Mouse (Mus musculus): ENCODE measurements at regions not wholly inside any gene's neighbourhood (a gene's known extent, or its start where the extent isn't known, plus 50 kb on each side); places are given as distances from the start of the nearest gene placed in this dataset.
"Not testable (repeated sequence)": the region's sequence is repeated elsewhere in the genome, so short reads cannot be mapped to it uniquely, and the experiment has no call there.

GRCm38 (mm10) chr11:121894801-121895200 is 64.8 kb downstream of the Ptchd3 start:
- ATAC-seq (ENCODE audit: low read depth) (no peak), DNase-seq (no peak)
- WGBS (ENCODE audit: insufficient replicate concordance), result 79% methylated on average over 4 of the region's 4 CpGs
- Histone ChIP-seq H3K9ac (no peak overlapping the region), H3K27ac (no peak overlapping the region), H3K4me3 (replicated peaks) (no peak overlapping the region), H3K4me1 (replicated peaks) (no peaks in the 10 kb centered on the region), H3K36me3 (no peaks in the 10 kb centered on the region), H3K9me3 (replicated peaks) (no peaks in the 10 kb centered on the region), H3K27me3 (no peaks in the 10 kb centered on the region), H3K4me2 (no peak overlapping the region)

GRCm38 (mm10) chr11:121904393-121904792 is 74.3 kb downstream of the Ptchd3 start:
- not testable (repeated sequence) for H3K9me3 ChIP-seq (replicated peaks); H3K9ac ChIP-seq; ATAC-seq (ENCODE audit: low read depth); H3K36me3 ChIP-seq; H3K27me3 ChIP-seq; H3K4me3 ChIP-seq (replicated peaks); H3K4me2 ChIP-seq; H3K4me1 ChIP-seq (replicated peaks); DNase-seq; H3K27ac ChIP-seq
- 60% methylated on average over 6 of the region's 6 CpGs for WGBS (ENCODE audit: insufficient replicate concordance)

- not testable (repeated sequence) for H3K36me3 ChIP-seq; ATAC-seq (ENCODE audit: low read depth); H3K4me1 ChIP-seq (replicated peaks); H3K9ac ChIP-seq; H3K27ac ChIP-seq; DNase-seq; H3K9me3 ChIP-seq (replicated peaks); H3K27me3 ChIP-seq
- peak overlapping the region; percentile 41 for H3K4me2 ChIP-seq
- H3K4me3 ChIP-seq (replicated peaks), result peak overlapping the region; percentile 14; the same call in 1 of the 2 replicates
- 71% methylated on average over 10 of the region's 10 CpGs for WGBS (ENCODE audit: insufficient replicate concordance)
Observed at GRCm38 (mm10) chr11:121924631-121925030, 94.6 kb downstream of the Ptchd3 start.

- H3K4me1 ChIP-seq (replicated peaks); H3K27ac ChIP-seq; H3K27me3 ChIP-seq; DNase-seq; H3K9ac ChIP-seq; H3K9me3 ChIP-seq (replicated peaks); ATAC-seq (ENCODE audit: low read depth); H3K36me3 ChIP-seq: not testable (repeated sequence)
- Histone ChIP-seq H3K4me2 (peak overlapping the region; percentile 41), H3K4me3 (replicated peaks) (peak overlapping the region; percentile 14; the same call in 1 of the 2 replicates)
- WGBS (ENCODE audit: insufficient replicate concordance), result 41% methylated on average over 16 of the region's 16 CpGs
Observed at GRCm38 (mm10) chr11:121925043-121925442, 95.0 kb downstream of the Ptchd3 start.

GRCm38 (mm10) chr11:121951726-121952125 is 121.7 kb downstream of the Ptchd3 start:
- not testable (repeated sequence) for H3K27ac ChIP-seq

GRCm38 (mm10) chr11:121956367-121957235 is 126.6 kb downstream of the Ptchd3 start:
- H3K9me3 ChIP-seq (replicated peaks); H3K27me3 ChIP-seq; H3K36me3 ChIP-seq; H3K4me1 ChIP-seq (replicated peaks); H3K27ac ChIP-seq: not testable (repeated sequence)
- Histone ChIP-seq H3K4me2 (peak overlapping the region; percentile 75), H3K4me3 (replicated peaks) (peak overlapping the region; percentile 68), H3K9ac (peak overlapping the region; percentile 77)
- WGBS (ENCODE audit: insufficient replicate concordance), result 18% methylated on average over 20 of the region's 20 CpGs
- peak; percentile 82 for ATAC-seq (ENCODE audit: low read depth)
- DNase-seq, result peak; percentile 5

More at GRCm38 (mm10) chr11:121951726-121952125, 121.7 kb downstream of the Ptchd3 start:
- H3K4me3 ChIP-seq (replicated peaks); H3K36me3 ChIP-seq; ATAC-seq (ENCODE audit: low read depth); H3K4me2 ChIP-seq; H3K27me3 ChIP-seq; H3K9ac ChIP-seq; DNase-seq; H3K4me1 ChIP-seq (replicated peaks); H3K9me3 ChIP-seq (replicated peaks): not testable (repeated sequence)
- 63% methylated on average over 6 of the region's 6 CpGs for WGBS (ENCODE audit: insufficient replicate concordance)

- WGBS (ENCODE audit: insufficient replicate concordance), result 62% methylated on average over 5 of the region's 5 CpGs
- not testable (repeated sequence) for H3K9ac ChIP-seq; H3K27me3 ChIP-seq; H3K4me3 ChIP-seq (replicated peaks); H3K36me3 ChIP-seq; DNase-seq; H3K4me1 ChIP-seq (replicated peaks); ATAC-seq (ENCODE audit: low read depth); H3K9me3 ChIP-seq (replicated peaks); H3K4me2 ChIP-seq; H3K27ac ChIP-seq
Observed at GRCm38 (mm10) chr11:121958735-121959134, 128.7 kb downstream of the Ptchd3 start.

- not testable (repeated sequence) for DNase-seq; H3K9ac ChIP-seq; H3K27ac ChIP-seq; H3K27me3 ChIP-seq; H3K9me3 ChIP-seq (replicated peaks); H3K4me3 ChIP-seq (replicated peaks); H3K4me1 ChIP-seq (replicated peaks); H3K36me3 ChIP-seq; H3K4me2 ChIP-seq; ATAC-seq (ENCODE audit: low read depth)
Observed at GRCm38 (mm10) chr11:121964111-121964510, 134.1 kb downstream of the Ptchd3 start.

GRCm38 (mm10) chr11:121965911-121966310 is 135.9 kb downstream of the Ptchd3 start:
- ATAC-seq (ENCODE audit: low read depth); DNase-seq; H3K4me1 ChIP-seq (replicated peaks); H3K36me3 ChIP-seq; H3K27me3 ChIP-seq; H3K4me2 ChIP-seq; H3K4me3 ChIP-seq (replicated peaks); H3K9ac ChIP-seq; H3K27ac ChIP-seq; H3K9me3 ChIP-seq (replicated peaks): not testable (repeated sequence)
- WGBS (ENCODE audit: insufficient replicate concordance), result 2% methylated on average over 1 of the region's 1 CpGs

Data from liver, embryonic 13.5 days (tissue).